Mouse (Mus musculus) stomach, embryonic 15.5 days (tissue): ENCODE data around the gene Mmel1. TPM values are rescaled to one million over a fixed set of nuclear protein-coding genes. Genes with fewer than 3 reads are reported as not detected.

Source experiments
- polyA plus RNA-seq: library from polyadenylated mRNA; unstranded; fragments of >200 nt; fragmentation: Nextera tagmentation; extraction: Ambion mirVana; gene quantifications from 2 replicates; pipeline ENCODE4 v1.2.1, GENCODE M21; 2015

Mmel1 gene
- polyA plus RNA-seq, 1 experiment from 2014 or later: 0.21 TPM

Other genes with a start within 250 kb of the Mmel1 start
- 20.8 and 23.9 TPM in 2 replicates for gene Prdm16, start 232.7 kb upstream of the Mmel1 start, polyA plus RNA-seq
- not detected in 2 replicates for gene Actrt2, start 201.7 kb upstream of the Mmel1 start, polyA plus RNA-seq
- 0.08 and 0.17 TPM in 2 replicates for gene Ttc34, start 32.1 kb upstream of the Mmel1 start, polyA plus RNA-seq
- gene Fam213b, start 29.6 kb downstream of the Mmel1 start, polyA plus RNA-seq: 29.1 and 30.6 TPM in 2 replicates
- gene Tnfrsf14, start 59.0 kb downstream of the Mmel1 start, polyA plus RNA-seq: 3.8 and 8.0 TPM in 2 replicates
- 2.5 and 2.6 TPM in 2 replicates for gene Hes5, start 91.3 kb downstream of the Mmel1 start, polyA plus RNA-seq
- gene Pank4, start 94.5 kb downstream of the Mmel1 start, polyA plus RNA-seq: 37.6 and 37.7 TPM in 2 replicates
- gene Plch2, start 187.2 kb downstream of the Mmel1 start, polyA plus RNA-seq: 24.1 and 24.7 TPM in 2 replicates
- gene Pex10, start 197.4 kb downstream of the Mmel1 start, polyA plus RNA-seq: 18.4 and 19.1 TPM in 2 replicates
- gene Rer1, start 216.8 kb downstream of the Mmel1 start, polyA plus RNA-seq: 175 and 179 TPM in 2 replicates
- 5.1 and 5.3 TPM in 2 replicates for gene Morn1, start 217.0 kb downstream of the Mmel1 start, polyA plus RNA-seq